Mouse (Mus musculus): ENCODE measurements around the gene Heg1.

DNA sequence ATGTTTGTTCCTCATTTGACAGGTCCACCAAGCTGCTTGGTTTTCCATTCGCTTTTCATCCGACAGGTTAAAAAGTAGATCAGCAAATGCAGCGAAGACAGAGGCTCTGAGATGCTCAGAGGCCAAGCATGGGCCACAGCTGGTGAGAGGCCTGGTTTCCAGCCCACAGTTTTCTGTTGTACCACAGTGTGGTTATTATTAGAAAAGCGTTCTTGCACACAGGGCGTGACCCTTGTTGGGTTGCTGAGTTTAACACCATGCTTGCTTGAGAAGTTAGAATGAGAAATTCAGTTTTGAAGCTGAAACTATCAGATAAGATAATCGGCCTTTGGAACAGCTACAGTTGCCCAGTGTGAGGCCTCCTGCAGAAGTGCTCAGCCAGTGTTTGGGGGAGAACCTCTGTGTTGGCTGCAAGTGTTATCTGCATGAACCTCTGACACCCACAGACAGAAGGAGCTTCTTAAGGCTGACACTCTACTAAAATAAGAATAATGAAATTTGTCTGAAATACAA, 48.1 kb downstream of the Heg1 start:
- TF ChIP-seq CTCF (IDR thresholded peaks at IDR 0.05), result no peak
- TF ChIP-seq EP300 (IDR thresholded peaks at IDR 0.05), result no peak
